Mouse (Mus musculus): ENCODE results near the gene Fndc3b.

The Fndc3b gene

GRCm38 (mm10) chr3:27670416-27670815 is 40.7 kb downstream of the Fndc3b start:
- DNase-seq (ENCODE audit: low read depth, low spot score), result no peak

DNA sequence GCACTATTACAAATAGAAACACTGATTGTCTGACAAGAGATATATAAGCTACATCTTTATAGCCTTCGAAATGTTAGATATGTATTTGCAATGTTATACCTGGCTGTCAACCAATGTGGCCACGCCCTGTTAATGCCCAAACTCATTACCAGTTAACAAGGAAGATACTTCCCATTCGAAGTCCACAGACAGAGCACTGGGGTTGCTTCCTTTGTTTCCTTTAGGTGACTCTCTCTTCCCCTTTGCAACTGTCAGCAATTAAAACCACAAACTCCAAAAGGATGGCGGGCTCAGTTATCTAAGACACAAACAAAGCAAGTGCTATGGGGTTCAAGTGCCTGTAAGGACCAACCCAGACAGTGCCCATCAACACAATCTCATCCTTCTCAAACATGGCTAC is 43.8 kb downstream of the Fndc3b start:
- DNase-seq (ENCODE audit: low read depth, low spot score), result no peak

- no peak for DNase-seq (ENCODE audit: low read depth, low spot score)
Observed at GRCm38 (mm10) chr3:27665338-27665737, 45.8 kb downstream of the Fndc3b start.

DNA sequence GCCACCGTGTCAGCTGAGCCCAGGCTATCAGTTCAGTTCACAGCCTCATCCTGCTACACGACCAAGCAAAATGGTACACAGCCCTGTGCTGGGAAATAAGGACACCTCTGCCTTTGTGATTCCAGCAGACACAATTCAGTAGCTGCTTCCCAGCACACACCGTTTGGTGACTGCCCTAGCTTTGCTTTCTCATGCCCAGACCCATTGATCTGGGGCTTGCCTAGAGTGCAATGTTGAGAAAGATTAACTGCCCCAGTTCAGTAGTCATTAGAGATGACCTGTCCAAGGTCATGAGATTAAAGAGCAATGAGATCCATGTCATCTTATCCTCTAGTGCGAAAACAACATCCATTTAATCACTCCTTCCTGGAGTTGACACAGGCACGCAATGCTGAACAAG is 47.9 kb downstream of the Fndc3b start:
- no peak for DNase-seq (ENCODE audit: low read depth, low spot score)

DNA sequence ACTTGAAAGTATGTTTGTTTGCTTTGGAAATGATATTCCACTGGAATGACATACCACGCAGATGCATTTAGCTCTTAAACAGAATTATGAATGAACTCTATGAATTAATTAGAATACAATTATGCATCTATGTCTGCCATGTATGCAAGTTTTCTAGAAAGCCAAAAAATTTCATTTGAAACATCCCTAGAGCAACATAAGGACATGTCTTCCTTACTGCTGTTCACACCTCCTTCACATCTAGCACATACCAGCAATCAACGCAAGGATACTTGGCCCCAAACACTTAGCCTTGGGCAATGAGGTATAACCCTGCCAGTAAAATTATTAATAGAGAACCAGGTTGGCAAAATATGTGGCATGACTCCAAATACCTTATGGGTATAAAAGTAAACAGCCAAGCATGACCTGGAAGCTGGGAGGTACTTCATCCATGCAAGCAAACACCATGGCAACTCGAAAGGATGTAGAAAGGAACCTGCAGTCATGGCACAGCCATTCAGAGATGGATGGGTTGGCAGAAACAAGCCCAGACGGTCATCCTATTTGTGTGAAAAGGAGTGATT is 52.8 kb downstream of the Fndc3b start:
- DNase-seq (ENCODE audit: low read depth, low spot score), result no peak

- peak; percentile 47 for DNase-seq (ENCODE audit: low read depth, low spot score)
Observed at GRCm38 (mm10) chr3:27656764-27657390, 54.2 kb downstream of the Fndc3b start.

GRCm38 (mm10) chr3:27655673-27656072 is 55.4 kb downstream of the Fndc3b start:
- no peak for DNase-seq (ENCODE audit: low read depth, low spot score)

- DNase-seq (ENCODE audit: low read depth, low spot score), result no peak
Observed at GRCm38 (mm10) chr3:27655042-27655441, 56.1 kb downstream of the Fndc3b start.

DNA sequence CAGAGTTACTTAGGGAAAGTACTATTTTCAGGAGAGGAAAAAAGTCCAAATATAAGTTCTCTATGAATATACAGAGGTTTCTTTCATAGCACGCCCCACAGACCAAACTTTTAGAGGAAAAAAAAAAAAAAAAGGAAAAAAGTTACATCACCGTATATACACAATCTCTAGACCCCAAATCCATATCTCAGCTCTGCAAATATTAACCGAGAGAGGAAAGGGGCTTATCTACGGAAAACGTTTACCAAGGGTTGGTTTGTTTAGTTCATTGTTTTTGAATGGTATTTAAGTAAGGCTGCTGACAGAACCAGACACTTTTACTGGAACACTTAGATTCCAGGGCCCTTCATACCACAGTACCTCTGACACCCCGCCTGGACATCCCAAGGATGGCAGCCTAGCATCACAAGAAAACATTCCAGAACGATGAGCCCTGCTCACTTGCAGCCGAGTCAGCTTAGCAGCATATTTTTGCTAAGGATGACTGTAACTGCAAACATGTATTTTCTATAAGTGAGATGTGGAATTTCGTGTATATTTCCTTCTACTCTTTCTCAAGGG is 58.6 kb downstream of the Fndc3b start:
- no peak for DNase-seq (ENCODE audit: low read depth, low spot score)

- DNase-seq (ENCODE audit: low read depth, low spot score), result no peak
Observed at GRCm38 (mm10) chr3:27651731-27652130, 59.4 kb downstream of the Fndc3b start.

- DNase-seq (ENCODE audit: low read depth, low spot score), result no peak
Observed at GRCm38 (mm10) chr3:27650083-27650482, 61.0 kb downstream of the Fndc3b start.

- no peak for DNase-seq (ENCODE audit: low read depth, low spot score)
Observed at GRCm38 (mm10) chr3:27649316-27649715, 61.8 kb downstream of the Fndc3b start.

GRCm38 (mm10) chr3:27642381-27642780 is 68.7 kb downstream of the Fndc3b start:
- no peak for DNase-seq (ENCODE audit: low read depth, low spot score)

GRCm38 (mm10) chr3:27639701-27640100 is 71.4 kb downstream of the Fndc3b start:
- DNase-seq (ENCODE audit: low read depth, low spot score), result no peak

GRCm38 (mm10) chr3:27637046-27637661 is 74.0 kb downstream of the Fndc3b start:
- no peak for DNase-seq (ENCODE audit: low read depth, low spot score)

- DNase-seq (ENCODE audit: low read depth, low spot score), result no peak
Observed at GRCm38 (mm10) chr3:27635776-27636175, 75.3 kb downstream of the Fndc3b start.

DNA sequence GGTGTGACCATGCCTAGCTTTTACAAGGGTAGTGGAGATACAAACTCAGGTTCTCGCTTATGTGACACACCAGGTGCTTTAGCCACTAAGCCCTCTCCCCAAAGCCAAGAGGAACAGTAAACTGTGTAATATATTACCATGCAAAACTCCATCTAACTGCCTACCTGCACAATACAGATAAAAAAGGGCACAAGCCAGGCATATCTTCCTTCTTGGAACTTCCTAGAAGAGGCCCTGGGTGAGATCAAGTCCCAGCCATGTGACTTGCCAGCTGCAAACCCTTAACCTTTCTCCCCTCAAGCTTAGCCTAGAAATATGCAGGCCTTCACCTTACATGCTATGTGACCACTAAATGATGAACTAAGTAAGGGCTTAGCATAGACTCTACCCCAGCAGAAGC is 78.2 kb downstream of the Fndc3b start:
- no peak for DNase-seq (ENCODE audit: low read depth, low spot score)

DNA sequence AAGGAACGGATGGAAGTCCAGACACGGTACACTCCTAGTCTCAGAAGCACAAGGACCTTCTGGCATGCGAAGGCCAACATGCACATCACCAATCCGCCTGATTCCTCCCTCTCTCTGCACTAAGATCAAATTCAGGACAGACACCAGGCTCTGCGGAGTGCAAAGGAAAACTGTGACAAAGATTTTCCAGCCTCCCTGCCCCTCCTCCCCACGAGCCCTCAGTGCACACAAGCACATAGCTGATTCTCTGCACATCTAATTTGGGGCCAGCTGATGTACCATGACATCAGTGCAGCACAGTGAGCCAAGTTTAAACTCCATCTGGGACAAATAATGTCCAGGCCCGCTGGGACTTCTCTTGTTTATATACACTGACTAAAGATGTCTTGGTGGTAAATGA is 80.0 kb downstream of the Fndc3b start:
- no peak for DNase-seq (ENCODE audit: low read depth, low spot score)

DNA sequence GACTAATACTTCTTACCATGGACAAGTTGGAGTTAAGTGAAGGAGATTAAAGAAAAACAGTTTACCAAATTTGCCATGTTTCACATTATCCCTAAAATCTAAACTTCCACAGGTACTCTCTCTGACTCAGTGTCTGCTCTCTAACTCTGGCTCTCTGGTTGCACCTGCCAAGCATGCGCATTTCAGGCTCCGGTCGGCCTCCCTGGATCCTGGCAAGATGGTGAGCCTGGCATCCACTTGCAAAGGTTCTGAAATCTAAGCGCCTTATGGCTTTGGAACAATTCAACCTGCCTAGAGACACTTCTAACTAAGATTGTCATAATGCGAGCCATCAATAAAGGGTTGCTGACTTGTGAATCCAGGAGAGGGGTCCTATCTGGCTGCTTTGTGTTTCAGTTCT is 81.4 kb downstream of the Fndc3b start:
- no peak for DNase-seq (ENCODE audit: low read depth, low spot score)

GRCm38 (mm10) chr3:27626301-27626700 is 84.8 kb downstream of the Fndc3b start:
- DNase-seq (ENCODE audit: low read depth, low spot score), result no peak

- DNase-seq (ENCODE audit: low read depth, low spot score), result no peak
Observed at GRCm38 (mm10) chr3:27625592-27625985, 85.5 kb downstream of the Fndc3b start.

DNA sequence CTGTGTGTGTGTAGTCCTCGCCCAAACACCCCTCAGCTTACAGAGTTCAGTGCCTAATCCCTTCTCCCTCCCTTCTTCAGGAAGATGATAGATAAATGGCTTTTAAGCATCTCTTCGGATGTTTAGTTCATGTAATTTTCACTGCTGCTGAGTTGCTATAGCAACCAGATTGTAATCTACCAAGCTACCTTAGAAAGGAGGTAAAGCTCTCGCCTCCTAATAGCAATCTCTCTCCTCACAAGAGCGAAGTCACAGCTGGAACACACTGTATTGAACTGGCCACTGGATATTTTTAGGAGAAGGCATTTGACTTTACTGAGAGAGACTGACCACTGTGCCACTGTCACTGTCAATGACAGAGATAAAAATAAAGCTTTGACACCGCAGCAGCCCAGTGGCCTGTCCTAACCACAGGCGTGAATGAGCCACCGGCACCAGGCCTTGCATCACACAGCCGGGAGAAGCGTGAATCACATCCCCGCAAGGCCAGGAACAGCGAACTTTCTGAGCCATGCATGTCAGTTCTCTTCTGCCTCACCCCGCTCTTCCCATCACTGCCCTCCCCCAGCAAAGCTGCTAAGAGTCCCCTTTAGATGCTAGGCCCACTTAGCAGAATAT is 86.0 kb downstream of the Fndc3b start:
- peak; percentile 26 for DNase-seq (ENCODE audit: low read depth, low spot score)

- DNase-seq (ENCODE audit: low read depth, low spot score), result no peak
Observed at GRCm38 (mm10) chr3:27622451-27622850, 88.7 kb downstream of the Fndc3b start.
